Mouse (Mus musculus): ENCODE data around the gene Gm3047.
"Not testable (repeated sequence)": the region's sequence is repeated elsewhere in the genome, so short reads cannot be mapped to it uniquely, and the experiment has no call there.

Gene Gm3047

DNA sequence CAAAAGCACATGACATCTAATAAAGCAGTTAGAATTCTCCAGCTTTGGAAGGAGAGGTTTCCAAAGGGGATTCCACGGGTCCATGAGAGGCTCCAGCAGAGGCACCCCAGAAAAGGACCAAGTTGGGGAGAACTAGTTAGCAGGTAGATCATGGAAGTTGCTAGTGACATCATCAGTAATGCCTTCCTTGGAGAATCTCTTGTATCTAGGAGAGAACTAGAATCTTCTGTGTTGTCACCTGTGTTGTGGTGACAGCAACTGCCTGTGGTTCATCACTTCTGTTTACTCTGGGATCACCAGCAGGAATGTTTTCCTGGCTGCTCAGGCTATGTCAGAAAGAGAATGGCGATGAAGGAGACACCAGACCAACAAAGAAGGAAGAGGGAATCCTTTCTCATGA lies at the start of gene Gm3047:
Gene Gm3047 (plus strand): TSS at position 301 of the 400 bp plus-strand sequence.
- DNase-seq (ENCODE audit: low read depth, low spot score), result not testable (repeated sequence)
